Mouse (Mus musculus): ENCODE data around the gene Mapkapk2. TPM values are rescaled to one million over a fixed set of nuclear protein-coding genes. Genes with fewer than 3 reads are reported as not detected.

Gene Mapkapk2
- polyA plus RNA-seq, 1 experiment from 2014 or later: 40.4 TPM

GRCm38 (mm10) chr1:131043636-131044035 lies 54.0 kb downstream of the Mapkapk2 start:
- Histone ChIP-seq H3K27me3 (no peaks in the 10 kb centered on the region), H3K36me3 (no peaks in the 10 kb centered on the region), H3K4me1 (no peaks in the 10 kb centered on the region), H3K9me3 (no peaks in the 10 kb centered on the region), H3K27ac (no peak overlapping the region), H3K9ac (no peak overlapping the region), H3K4me2 (no peak overlapping the region), H3K4me3 (no peak overlapping the region)
- WGBS: 96% methylated on average over 4 of the region's 4 CpGs
- no peak for ATAC-seq (ENCODE audit: insufficient number of reproducible peaks, insufficient read depth, low FRiP score, low TSS enrichment, low read depth)

- no peaks in the 10 kb centered on the region for H3K36me3 ChIP-seq
- H3K4me3 ChIP-seq: no peak overlapping the region
- no peaks in the 10 kb centered on the region for H3K4me1 ChIP-seq
- H3K27ac ChIP-seq: no peak overlapping the region
- WGBS: 82% methylated on average over 3 of the region's 3 CpGs
- H3K9me3 ChIP-seq: no peaks in the 10 kb centered on the region; the same call in 1 of the 2 replicates
- no peak overlapping the region for H3K4me2 ChIP-seq
- H3K27me3 ChIP-seq: no peaks in the 10 kb centered on the region
- no peak overlapping the region for H3K9ac ChIP-seq
- ATAC-seq (ENCODE audit: insufficient number of reproducible peaks, insufficient read depth, low FRiP score, low TSS enrichment, low read depth): no peak
These were observed 54.9 kb downstream of the Mapkapk2 start for GRCm38 (mm10) chr1:131042721-131043120.

- ATAC-seq (ENCODE audit: insufficient number of reproducible peaks, insufficient read depth, low FRiP score, low TSS enrichment, low read depth): no peak
- peaks cover 4% of the 10 kb centered on the region; the same call in 1 of the 2 replicates for H3K9me3 ChIP-seq
- WGBS: 53% methylated on average over 2 of the region's 2 CpGs
- no peak overlapping the region for H3K4me2 ChIP-seq
- H3K4me3 ChIP-seq: no peak overlapping the region
- H3K9ac ChIP-seq: no peak overlapping the region
- H3K27me3 ChIP-seq: no peaks in the 10 kb centered on the region
- no peaks in the 10 kb centered on the region for H3K4me1 ChIP-seq
- H3K27ac ChIP-seq: no peak overlapping the region
- no peaks in the 10 kb centered on the region for H3K36me3 ChIP-seq
These were observed 55.4 kb downstream of the Mapkapk2 start for GRCm38 (mm10) chr1:131042263-131042662.

GRCm38 (mm10) chr1:131039479-131039878 lies 58.1 kb downstream of the Mapkapk2 start:
- WGBS: 85% methylated on average over 5 of the region's 5 CpGs
- ATAC-seq (ENCODE audit: insufficient number of reproducible peaks, insufficient read depth, low FRiP score, low TSS enrichment, low read depth): no peak
- H3K9ac ChIP-seq: no peak overlapping the region
- peaks cover 9% of the 10 kb centered on the region; the same call in 1 of the 2 replicates for H3K9me3 ChIP-seq
- H3K4me3 ChIP-seq: no peak overlapping the region
- H3K4me2 ChIP-seq: no peak overlapping the region
- H3K36me3 ChIP-seq: no peaks in the 10 kb centered on the region
- no peaks in the 10 kb centered on the region for H3K27me3 ChIP-seq
- H3K4me1 ChIP-seq: no peaks in the 10 kb centered on the region
- H3K27ac ChIP-seq: no peak overlapping the region

- Histone ChIP-seq H3K27me3 (no peaks in the 10 kb centered on the region), H3K36me3 (no peaks in the 10 kb centered on the region), H3K4me3 (no peak overlapping the region), H3K4me1 (no peaks in the 10 kb centered on the region), H3K4me2 (no peak overlapping the region), H3K9me3 (peaks cover 9% of the 10 kb centered on the region; the same call in 1 of the 2 replicates), H3K9ac (no peak overlapping the region), H3K27ac (no peak overlapping the region)
- WGBS: 85% methylated on average over 10 of the region's 10 CpGs
- no peak for ATAC-seq (ENCODE audit: insufficient number of reproducible peaks, insufficient read depth, low FRiP score, low TSS enrichment, low read depth)
These were observed 59.1 kb downstream of the Mapkapk2 start for GRCm38 (mm10) chr1:131038415-131039017.

- Histone ChIP-seq H3K9ac (no peak overlapping the region), H3K4me2 (no peak overlapping the region), H3K36me3 (no peaks in the 10 kb centered on the region), H3K4me3 (no peak overlapping the region), H3K4me1 (no peaks in the 10 kb centered on the region), H3K27ac (no peak overlapping the region), H3K9me3 (peaks cover 9% of the 10 kb centered on the region; the same call in 1 of the 2 replicates), H3K27me3 (no peaks in the 10 kb centered on the region)
- no peak for ATAC-seq (ENCODE audit: insufficient number of reproducible peaks, insufficient read depth, low FRiP score, low TSS enrichment, low read depth)
- 89% methylated on average over 5 of the region's 5 CpGs for WGBS
These were observed 59.6 kb downstream of the Mapkapk2 start for GRCm38 (mm10) chr1:131038001-131038400.

- WGBS: 7% methylated on average over 3 of the region's 3 CpGs
- Histone ChIP-seq H3K4me2 (no peak overlapping the region), H3K4me3 (no peak overlapping the region), H3K27me3 (no peaks in the 10 kb centered on the region), H3K4me1 (peaks cover 11% of the 10 kb centered on the region), H3K36me3 (no peaks in the 10 kb centered on the region), H3K27ac (no peak overlapping the region), H3K9me3 (no peaks in the 10 kb centered on the region), H3K9ac (no peak overlapping the region)
- no peak for ATAC-seq (ENCODE audit: insufficient number of reproducible peaks, insufficient read depth, low FRiP score, low TSS enrichment, low read depth)
These were observed 66.4 kb downstream of the Mapkapk2 start for GRCm38 (mm10) chr1:131031267-131031666.

- WGBS: 42% methylated on average over 7 of the region's 7 CpGs
- no peak overlapping the region for H3K4me2 ChIP-seq
- no peaks in the 10 kb centered on the region for H3K9me3 ChIP-seq
- H3K4me1 ChIP-seq: peaks cover 11% of the 10 kb centered on the region
- no peak overlapping the region for H3K9ac ChIP-seq
- H3K27me3 ChIP-seq: no peaks in the 10 kb centered on the region
- no peak overlapping the region for H3K4me3 ChIP-seq
- H3K36me3 ChIP-seq: no peaks in the 10 kb centered on the region
- no peak for ATAC-seq (ENCODE audit: insufficient number of reproducible peaks, insufficient read depth, low FRiP score, low TSS enrichment, low read depth)
- H3K27ac ChIP-seq: no peak overlapping the region
These were observed 67.4 kb downstream of the Mapkapk2 start for GRCm38 (mm10) chr1:131030261-131030660.

- Histone ChIP-seq H3K9ac (no peak overlapping the region), H3K27ac (no peak overlapping the region), H3K4me2 (no peak overlapping the region), H3K27me3 (no peaks in the 10 kb centered on the region), H3K36me3 (no peaks in the 10 kb centered on the region), H3K9me3 (no peaks in the 10 kb centered on the region), H3K4me3 (no peak overlapping the region), H3K4me1 (peaks cover 11% of the 10 kb centered on the region)
- 86% methylated on average over 3 of the region's 3 CpGs for WGBS
- ATAC-seq (ENCODE audit: insufficient number of reproducible peaks, insufficient read depth, low FRiP score, low TSS enrichment, low read depth): no peak
These were observed 68.4 kb downstream of the Mapkapk2 start for GRCm38 (mm10) chr1:131029215-131029614.

GRCm38 (mm10) chr1:131025843-131026190 lies 71.8 kb downstream of the Mapkapk2 start:
- H3K36me3 ChIP-seq: no peaks in the 10 kb centered on the region
- H3K27ac ChIP-seq: no peak overlapping the region
- ATAC-seq (ENCODE audit: insufficient number of reproducible peaks, insufficient read depth, low FRiP score, low TSS enrichment, low read depth): no peak
- no peak overlapping the region for H3K9ac ChIP-seq
- 63% methylated on average over 2 of the region's 4 CpGs for WGBS
- no peaks in the 10 kb centered on the region for H3K9me3 ChIP-seq
- H3K27me3 ChIP-seq: peaks cover 3% of the 10 kb centered on the region; the same call in 1 of the 2 replicates
- H3K4me1 ChIP-seq: peaks cover 5% of the 10 kb centered on the region; the same call in 1 of the 2 replicates
- no peak overlapping the region for H3K4me3 ChIP-seq
- no peak overlapping the region for H3K4me2 ChIP-seq

GRCm38 (mm10) chr1:131024900-131025842 lies 72.5 kb downstream of the Mapkapk2 start:
- 79% methylated on average over 8 of the region's 8 CpGs for WGBS
- no peak for ATAC-seq (ENCODE audit: insufficient number of reproducible peaks, insufficient read depth, low FRiP score, low TSS enrichment, low read depth)

More at GRCm38 (mm10) chr1:131024900-131025842, 72.5 kb downstream of the Mapkapk2 start:
- H3K36me3 ChIP-seq: no peaks in the 10 kb centered on the region
- H3K4me1 ChIP-seq: no peaks in the 10 kb centered on the region
- no peak overlapping the region for H3K27ac ChIP-seq
- no peak overlapping the region for H3K4me3 ChIP-seq
- no peaks in the 10 kb centered on the region for H3K9me3 ChIP-seq
- peaks cover 3% of the 10 kb centered on the region; the same call in 1 of the 2 replicates for H3K27me3 ChIP-seq
- no peak overlapping the region for H3K4me2 ChIP-seq
- no peak overlapping the region for H3K9ac ChIP-seq
